Mouse (Mus musculus) ES-E14 (cell line): Measurements from ENCODE around the gene AC140267.1.

Experiments
- CHD2 ChIP-seq: IDR thresholded peaks from 2 replicates; pipeline ENCODE4 v1.6.1; 2014; ENCODE audit warnings: mild to moderate bottlenecking, low read depth, low read length, inconsistent platforms
- HCFC1 ChIP-seq: IDR thresholded peaks from 2 replicates; pipeline ENCODE4 v1.6.1; 2012; ENCODE audit warnings: low read length, inconsistent platforms, borderline replicate concordance; ENCODE audit not compliant: insufficient read depth
- MAFK ChIP-seq: IDR thresholded peaks from 2 replicates; pipeline ENCODE4 v1.6.1; 2014; ENCODE audit warnings: mild to moderate bottlenecking, low read depth, low read length, inconsistent platforms; ENCODE audit not compliant: insufficient read depth
- ZC3H11A ChIP-seq: IDR thresholded peaks from 2 replicates; pipeline ENCODE4 v1.6.1; 2012; ENCODE audit warnings: low read depth, mild to moderate bottlenecking, inconsistent platforms, low read length, borderline replicate concordance

- TF ChIP-seq HCFC1, result no peak
- TF ChIP-seq MAFK, result no peak
- TF ChIP-seq ZC3H11A, result no peak
- TF ChIP-seq CHD2, result no peak
Observed at GRCm38 (mm10) chr15:80248135-80248534, 12.5 kb downstream of the AC140267.1 start.
